Mouse (Mus musculus): ENCODE results near the gene Camsap1.
A peak's percentile ranks its signal among the peaks of the same experiment; 100 is the strongest.

- no peak for TF ChIP-seq EP300 (IDR thresholded peaks at IDR 0.05; ENCODE audit: low read depth)
- peak; percentile 72 for TF ChIP-seq CTCF (IDR thresholded peaks at IDR 0.05; ENCODE audit: low read depth)
Observed at GRCm38 (mm10) chr2:25931249-25931859, 51.7 kb downstream of the Camsap1 start.
